Mouse (Mus musculus) midbrain, embryonic 10.5 days (tissue): ENCODE measurements around the gene Fbxo9. TPM values are rescaled to one million over a fixed set of nuclear protein-coding genes. Genes with fewer than 3 reads are reported as not detected.
"Not testable (repeated sequence)": the region's sequence is repeated elsewhere in the genome, so short reads cannot be mapped to it uniquely, and the experiment has no call there.

Experiments
- DNase-seq: peaks from one replicate; pipeline ENCODE4 v3.0.0-alpha.2; 2017; ENCODE audit warnings: low spot score
- H3K27ac ChIP-seq: fragments of 300-500 bp; sonication (generic); replicated peaks from 2 replicates; pipeline ENCODE4 v1.5.1; 2016; ENCODE audit warnings: mild to moderate bottlenecking
- H3K27me3 ChIP-seq: fragments of 300-500 bp; sonication (generic); 2 replicates; pipeline ENCODE4 v1.6.1; 2016; ENCODE audit warnings: low read depth, mild to moderate bottlenecking; ENCODE audit not compliant: poor library complexity, severe bottlenecking
- H3K36me3 ChIP-seq: fragments of 300-500 bp; sonication (generic); 2 replicates; pipeline ENCODE4 v1.6.1; 2016; ENCODE audit warnings: mild to moderate bottlenecking, moderate library complexity
- H3K4me1 ChIP-seq: fragments of 300-500 bp; sonication (generic); 2 replicates; pipeline ENCODE4 v1.6.1; 2016
- H3K4me3 ChIP-seq: fragments of 300-500 bp; sonication (generic); 2 replicates; pipeline ENCODE4 v1.5.1; 2016; ENCODE audit warnings: mild to moderate bottlenecking, moderate library complexity
- H3K9me3 ChIP-seq: fragments of 300-500 bp; sonication (generic); replicated peaks from 2 replicates; pipeline ENCODE4 v1.6.1; 2016; ENCODE audit warnings: mild to moderate bottlenecking
- whole genome bisulfite sequencing: fragments of 180-500 bp; shearing (Covaris S2); methylation state at CpG from one replicate; pipeline ENCODE4 v1.1.7; 2016; 5-methylcytosine and 5-hydroxymethylcytosine counted together
- polyA plus RNA-seq: library from polyadenylated mRNA; unstranded; fragments of >200 nt; fragmentation: Nextera tagmentation; extraction: Ambion mirVana; gene quantifications from 2 replicates; pipeline ENCODE4 v1.2.1, GENCODE M21; 2016

The Fbxo9 gene
- polyA plus RNA-seq, 1 experiment from 2014 or later = 21.9 TPM

DNA sequence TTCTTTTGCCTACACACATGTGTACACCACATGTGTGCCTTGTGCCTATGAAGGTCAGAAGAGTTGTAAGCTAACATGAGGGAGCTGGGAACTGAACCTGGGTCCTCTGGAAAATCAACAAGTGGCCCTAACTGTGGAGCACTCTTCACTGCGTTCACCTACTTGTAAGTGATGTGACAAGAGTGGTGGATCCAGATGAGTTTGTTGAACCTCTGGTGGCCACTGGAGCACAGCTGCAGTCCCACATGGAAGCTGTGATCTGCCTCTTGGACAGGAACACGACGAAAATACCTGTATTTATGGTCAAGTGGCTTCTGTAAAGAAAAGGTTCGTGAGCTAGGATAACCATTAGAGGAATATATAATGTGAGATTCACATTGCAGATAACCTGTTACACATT, 24.5 kb downstream of the Fbxo9 start:
- H3K9me3 ChIP-seq = no peaks in the 10 kb centered on the region
- no peak overlapping the region for H3K27ac ChIP-seq
- peaks cover 3% of the 10 kb centered on the region for H3K4me1 ChIP-seq
- 92% methylated on average over 4 of the region's 4 CpGs for WGBS
- H3K4me3 ChIP-seq = no peak overlapping the region
- no peak for DNase-seq
- H3K36me3 ChIP-seq = peaks cover 51% of the 10 kb centered on the region
- H3K27me3 ChIP-seq = no peaks in the 10 kb centered on the region

GRCm38 (mm10) chr9:78081835-78082234, 27.0 kb downstream of the Fbxo9 start:
- DNase-seq = no peak
- H3K27ac ChIP-seq = no peak overlapping the region
- no peaks in the 10 kb centered on the region; the same call in 1 of the 2 replicates for H3K4me1 ChIP-seq
- H3K4me3 ChIP-seq = no peak overlapping the region
- no peaks in the 10 kb centered on the region for H3K27me3 ChIP-seq
- 65% methylated on average over 7 of the region's 7 CpGs for WGBS
- H3K36me3 ChIP-seq = peaks cover 50% of the 10 kb centered on the region
- no peaks in the 10 kb centered on the region for H3K9me3 ChIP-seq

DNA sequence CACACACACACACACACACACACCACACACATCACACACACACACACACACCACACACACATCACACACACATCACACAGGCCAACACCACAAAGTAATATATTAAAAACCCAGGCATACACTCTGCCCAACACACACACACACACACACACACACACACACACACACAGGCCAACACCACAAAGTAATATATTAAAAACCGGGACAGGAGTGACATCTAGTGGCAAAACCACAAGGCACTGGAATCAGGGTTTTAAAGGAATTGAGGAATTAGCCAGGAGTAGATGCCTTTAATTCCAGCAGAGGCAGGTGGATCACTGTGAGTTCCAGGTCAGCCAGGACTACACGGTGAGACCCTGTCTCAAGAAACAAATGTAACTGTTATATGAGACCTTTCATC, 30.6 kb downstream of the Fbxo9 start:
- no peak overlapping the region for H3K4me3 ChIP-seq
- WGBS = 38% methylated on average over 2 of the region's 2 CpGs
- no peak for DNase-seq
- no peaks in the 10 kb centered on the region for H3K27me3 ChIP-seq
- H3K27ac ChIP-seq = no peak overlapping the region
- no peaks in the 10 kb centered on the region for H3K9me3 ChIP-seq
- no peaks in the 10 kb centered on the region; the same call in 1 of the 2 replicates for H3K4me1 ChIP-seq
- peaks cover 17% of the 10 kb centered on the region for H3K36me3 ChIP-seq

DNA sequence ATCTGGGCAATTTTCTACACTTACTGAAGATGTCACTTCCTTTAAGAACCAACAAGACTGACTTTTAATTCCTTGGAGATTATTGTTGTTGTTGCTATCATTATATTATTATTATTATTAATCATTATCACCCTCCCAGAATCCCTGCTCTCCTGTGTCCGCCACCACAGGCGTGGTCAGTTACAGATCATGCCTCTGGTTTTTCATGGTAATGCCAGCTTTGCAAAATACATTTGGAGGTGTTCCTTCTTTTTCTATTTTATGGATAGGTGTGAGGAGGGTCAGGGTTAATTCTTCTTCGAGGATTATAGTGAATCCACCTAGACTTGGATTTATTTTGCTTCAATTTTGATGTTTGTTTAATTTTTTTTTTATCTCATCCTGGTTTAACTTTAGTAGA, 33.6 kb downstream of the Fbxo9 start:
- 92% methylated on average over 3 of the region's 3 CpGs for WGBS
- H3K27ac ChIP-seq = no peak overlapping the region
- H3K4me3 ChIP-seq = no peak overlapping the region

GRCm38 (mm10) chr9:78073713-78074340, 35.0 kb downstream of the Fbxo9 start:
- WGBS = 95% methylated on average over 13 of the region's 13 CpGs
- no peak overlapping the region for H3K4me3 ChIP-seq
- no peak for DNase-seq
- no peaks in the 10 kb centered on the region for H3K4me1 ChIP-seq
- H3K9me3 ChIP-seq = no peaks in the 10 kb centered on the region
- no peak overlapping the region for H3K27ac ChIP-seq
- no peaks in the 10 kb centered on the region for H3K27me3 ChIP-seq
- no peaks in the 10 kb centered on the region for H3K36me3 ChIP-seq

More for the DNA sequence above, 33.6 kb downstream of the Fbxo9 start:
- no peak for DNase-seq
- no peaks in the 10 kb centered on the region for H3K27me3 ChIP-seq
- H3K9me3 ChIP-seq = no peaks in the 10 kb centered on the region
- H3K4me1 ChIP-seq = no peaks in the 10 kb centered on the region
- no peaks in the 10 kb centered on the region for H3K36me3 ChIP-seq

GRCm38 (mm10) chr9:78073291-78073690, 35.6 kb downstream of the Fbxo9 start:
- not testable (repeated sequence) for H3K27ac ChIP-seq, H3K36me3 ChIP-seq, H3K27me3 ChIP-seq, DNase-seq, H3K9me3 ChIP-seq, H3K4me3 ChIP-seq, H3K4me1 ChIP-seq
- WGBS = 95% methylated on average over 3 of the region's 3 CpGs

DNA sequence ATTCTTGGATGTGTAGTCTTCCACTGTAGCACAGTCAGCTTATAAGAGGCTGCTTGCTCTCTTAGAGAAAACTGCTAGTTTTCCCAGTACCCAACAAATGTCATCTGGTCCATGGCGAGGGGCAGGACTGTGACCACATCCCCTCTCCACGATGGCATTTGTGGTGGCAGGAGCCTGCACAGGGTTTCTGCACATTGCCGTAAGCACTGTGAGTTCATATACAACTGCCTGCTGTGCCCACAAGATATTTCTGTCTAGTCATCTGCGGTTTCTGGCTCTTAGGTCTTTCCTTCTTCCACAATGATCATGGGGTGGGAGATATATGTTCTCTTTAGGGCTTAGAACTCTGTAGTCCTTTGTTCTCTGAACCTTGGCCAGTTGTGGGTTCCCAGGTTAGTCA, 37.2 kb downstream of the Fbxo9 start:
- Histone ChIP-seq H3K36me3 (no peaks in the 10 kb centered on the region), H3K27me3 (no peaks in the 10 kb centered on the region), H3K9me3 (no peaks in the 10 kb centered on the region), H3K27ac (no peak overlapping the region), H3K4me1 (no peaks in the 10 kb centered on the region), H3K4me3 (no peak overlapping the region)
- DNase-seq = no peak
- WGBS = 93% methylated on average over 4 of the region's 4 CpGs

DNA sequence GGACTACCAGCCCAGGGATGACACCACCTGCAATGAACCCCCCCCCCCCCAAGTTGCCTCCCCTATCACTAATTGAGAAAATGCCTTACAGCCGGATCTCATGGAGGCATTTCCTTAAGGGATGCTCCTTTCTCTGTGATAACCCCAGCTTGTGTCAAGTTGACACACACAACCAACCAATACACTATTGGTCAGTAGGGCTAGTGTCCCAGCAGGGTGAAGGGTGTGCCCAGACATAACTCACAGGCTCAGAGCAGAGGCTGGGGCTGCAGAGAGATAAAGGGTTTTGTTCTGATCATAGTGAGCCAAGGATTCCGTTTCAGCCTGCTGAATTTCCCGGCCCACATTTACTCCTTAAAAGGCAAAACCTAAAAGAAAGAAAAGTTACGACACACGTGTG, 38.4 kb downstream of the Fbxo9 start:
- H3K4me3 ChIP-seq = no peak overlapping the region
- 90% methylated on average over 5 of the region's 5 CpGs for WGBS
- no peak overlapping the region for H3K27ac ChIP-seq
- no peak for DNase-seq
- no peaks in the 10 kb centered on the region for H3K4me1 ChIP-seq
- no peaks in the 10 kb centered on the region for H3K9me3 ChIP-seq
- H3K36me3 ChIP-seq = no peaks in the 10 kb centered on the region
- no peaks in the 10 kb centered on the region for H3K27me3 ChIP-seq

GRCm38 (mm10) chr9:78064121-78064520, 44.7 kb downstream of the Fbxo9 start:
- H3K9me3 ChIP-seq = no peaks in the 10 kb centered on the region
- H3K36me3 ChIP-seq = no peaks in the 10 kb centered on the region
- peaks cover 10% of the 10 kb centered on the region for H3K4me1 ChIP-seq
- H3K27me3 ChIP-seq = no peaks in the 10 kb centered on the region
- no peak overlapping the region for H3K4me3 ChIP-seq
- H3K27ac ChIP-seq = no peak overlapping the region
- no peak for DNase-seq
- WGBS = 67% methylated on average over 10 of the region's 10 CpGs

GRCm38 (mm10) chr9:78062392-78062791, 46.5 kb downstream of the Fbxo9 start:
- H3K27ac ChIP-seq = no peak overlapping the region
- no peaks in the 10 kb centered on the region for H3K36me3 ChIP-seq
- no peaks in the 10 kb centered on the region for H3K9me3 ChIP-seq
- no peak for DNase-seq
- H3K4me1 ChIP-seq = peaks cover 10% of the 10 kb centered on the region
- H3K27me3 ChIP-seq = no peaks in the 10 kb centered on the region
- H3K4me3 ChIP-seq = no peak overlapping the region
- 79% methylated on average over 9 of the region's 9 CpGs for WGBS

- peaks cover 8% of the 10 kb centered on the region for H3K4me1 ChIP-seq
- no peak overlapping the region for H3K27ac ChIP-seq
- H3K9me3 ChIP-seq = no peaks in the 10 kb centered on the region
- no peak for DNase-seq
- no peaks in the 10 kb centered on the region for H3K27me3 ChIP-seq
- H3K36me3 ChIP-seq = no peaks in the 10 kb centered on the region
- WGBS = 90% methylated on average over 16 of the region's 16 CpGs
- no peak overlapping the region for H3K4me3 ChIP-seq
Measured at GRCm38 (mm10) chr9:78059525-78060120, 49.2 kb downstream of the Fbxo9 start.

- no peak overlapping the region for H3K27ac ChIP-seq
- 80% methylated on average over 3 of the region's 3 CpGs for WGBS
- H3K4me3 ChIP-seq = no peak overlapping the region
- no peaks in the 10 kb centered on the region for H3K27me3 ChIP-seq
- DNase-seq = no peak
- H3K36me3 ChIP-seq = no peaks in the 10 kb centered on the region
- H3K9me3 ChIP-seq = no peaks in the 10 kb centered on the region
- no peaks in the 10 kb centered on the region; the same call in 1 of the 2 replicates for H3K4me1 ChIP-seq
Measured at GRCm38 (mm10) chr9:78054298-78054697, 54.6 kb downstream of the Fbxo9 start.

DNA sequence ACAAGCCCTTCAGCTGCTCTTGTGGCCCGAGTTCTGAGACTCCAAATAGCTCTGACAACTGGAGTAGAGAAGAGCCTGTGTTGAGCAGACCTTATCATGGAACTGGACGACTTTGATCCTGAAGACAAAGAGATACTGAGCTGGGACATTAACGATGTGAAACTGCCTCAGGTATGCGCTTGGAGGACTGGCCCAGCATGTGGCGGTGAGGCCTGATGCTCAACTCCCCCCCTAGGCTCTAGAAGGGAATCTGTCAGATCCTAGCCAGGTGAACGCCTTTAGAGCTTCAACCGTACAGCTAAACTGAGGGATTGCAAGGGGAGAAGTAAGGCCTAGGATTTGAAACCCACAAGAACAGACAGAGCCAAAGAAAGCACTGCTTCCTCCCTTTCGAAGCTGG, 55.0 kb downstream of the Fbxo9 start:
- Histone ChIP-seq H3K27me3 (no peaks in the 10 kb centered on the region), H3K36me3 (no peaks in the 10 kb centered on the region), H3K4me3 (no peak overlapping the region), H3K27ac (no peak overlapping the region), H3K9me3 (no peaks in the 10 kb centered on the region), H3K4me1 (no peaks in the 10 kb centered on the region; the same call in 1 of the 2 replicates)
- DNase-seq = no peak
- WGBS = 71% methylated on average over 8 of the region's 8 CpGs
